Mouse (Mus musculus) telencephalon, adult 2 months (tissue): Measurements from ENCODE around the gene Tubb1.

Experiments
- DNase-seq: peaks from one replicate; pipeline ENCODE4 v3.0.0-alpha.2; 2011; ENCODE audit warnings: low read depth, low spot score

Tubb1 gene

GRCm38 (mm10) chr2:174443046-174443445 is 7.4 kb upstream of the Tubb1 start:
- DNase-seq = no peak

- no peak for DNase-seq
Observed at GRCm38 (mm10) chr2:174444359-174444758, 6.1 kb upstream of the Tubb1 start.

GRCm38 (mm10) chr2:174445018-174445417 is 5.5 kb upstream of the Tubb1 start:
- no peak for DNase-seq

- DNase-seq = no peak
Observed at GRCm38 (mm10) chr2:174446492-174446891, 4.0 kb upstream of the Tubb1 start.

- no peak for DNase-seq
Observed at GRCm38 (mm10) chr2:174446905-174447304, 3.6 kb upstream of the Tubb1 start.

GRCm38 (mm10) chr2:174448405-174448804 is 2.1 kb upstream of the Tubb1 start:
- no peak for DNase-seq

- DNase-seq = no peak
Observed at GRCm38 (mm10) chr2:174453681-174454080, 3.2 kb downstream of the Tubb1 start.

GRCm38 (mm10) chr2:174459365-174459764 is 8.9 kb downstream of the Tubb1 start:
- no peak for DNase-seq

- DNase-seq = no peak
Observed at GRCm38 (mm10) chr2:174463370-174463769, 12.9 kb downstream of the Tubb1 start.

- peak; percentile 94 for DNase-seq
Observed at GRCm38 (mm10) chr2:174463789-174464523, 13.5 kb downstream of the Tubb1 start, which contains the start of gene Atp5e. TSS of gene Atp5e (minus strand) at chr2:174464105.

- DNase-seq = no peak
Observed at GRCm38 (mm10) chr2:174470333-174470732, 19.8 kb downstream of the Tubb1 start.

- no peak for DNase-seq
Observed at GRCm38 (mm10) chr2:174470786-174471405, 20.4 kb downstream of the Tubb1 start.

- no peak for DNase-seq
Observed at GRCm38 (mm10) chr2:174472407-174472806, 21.9 kb downstream of the Tubb1 start.

- DNase-seq = peak; percentile 97
Observed at GRCm38 (mm10) chr2:174472818-174473549, 22.5 kb downstream of the Tubb1 start, which contains the start of gene Prelid3b. TSS of gene Prelid3b (minus strand) at chr2:174473081.

- DNase-seq = no peak
Observed at GRCm38 (mm10) chr2:174473550-174473927, 23.0 kb downstream of the Tubb1 start.

- no peak for DNase-seq
Observed at GRCm38 (mm10) chr2:174477543-174478319, 27.2 kb downstream of the Tubb1 start.

- no peak for DNase-seq
Observed at GRCm38 (mm10) chr2:174478746-174479145, 28.3 kb downstream of the Tubb1 start.

- no peak for DNase-seq
Observed at GRCm38 (mm10) chr2:174487005-174487404, 36.5 kb downstream of the Tubb1 start.

GRCm38 (mm10) chr2:174492858-174493257 is 42.4 kb downstream of the Tubb1 start:
- DNase-seq = peak; percentile 15

- DNase-seq = no peak
Observed at GRCm38 (mm10) chr2:174500814-174501503, 50.5 kb downstream of the Tubb1 start.

- DNase-seq = no peak
Observed at GRCm38 (mm10) chr2:174501517-174501916, 51.0 kb downstream of the Tubb1 start.
